Mouse (Mus musculus) testis, adult 10 weeks (tissue): ENCODE measurements around the gene Krtcap2. TPM values are rescaled to one million over a fixed set of nuclear protein-coding genes. Genes with fewer than 3 reads are reported as not detected.

ENCODE experiments used
- polyA plus RNA-seq: library from polyadenylated mRNA; stranded (reverse); fragments of 350-450 nt; fragmentation: Illumina TruSeq; extraction: RNeasy Lipid Tissue Mini Kit (QIAGEN cat#74804); gene quantifications from one replicate; pipeline ENCODE4 v1.2.3, GENCODE M21; 2014; ENCODE audit warnings: low read depth, low replicate concordance

Krtcap2 gene
- polyA plus RNA-seq = 13.6 TPM

GRCm38 (mm10) chr3:89245688-89246171 lies at the start of gene Krtcap2:
Krtcap2 (plus strand) TSS chr3:89245966.

GRCm38 (mm10) chr3:89202253-89203141 lies 43.3 kb upstream of the Krtcap2 start, which contains the start of gene Gba:
Gba (plus strand) TSS chr3:89202928.

GRCm38 (mm10) chr3:89214681-89215411 lies 30.9 kb upstream of the Krtcap2 start, which contains the start of gene Thbs3:
Thbs3 (plus strand) TSS chr3:89215180.

GRCm38 (mm10) chr3:89226900-89227299 lies 18.9 kb upstream of the Krtcap2 start, which contains the start of gene Mtx1:
Mtx1 (minus strand) TSS chr3:89227088.

GRCm38 (mm10) chr3:89228836-89229235 lies 16.9 kb upstream of the Krtcap2 start, which contains the start of gene Muc1:
Muc1 (plus strand) TSS chr3:89229057.

GRCm38 (mm10) chr3:89246261-89247100 lies 715 bp downstream of the Krtcap2 start, which contains the start of gene Trim46:
Trim46 (minus strand) TSS chr3:89246309.

GRCm38 (mm10) chr3:89259076-89259475 lies 13.3 kb downstream of the Krtcap2 start, which contains the start of gene Dpm3:
Dpm3 (plus strand) TSS chr3:89259358.

GRCm38 (mm10) chr3:89270051-89270755 lies 24.4 kb downstream of the Krtcap2 start, which contains the start of gene Slc50a1:
Slc50a1 (minus strand) TSS chr3:89270570.

GRCm38 (mm10) chr3:89280606-89281511 lies 35.1 kb downstream of the Krtcap2 start, which contains the start of gene Efna1:
Efna1 (minus strand) TSS chr3:89281142.

Other genes with a start within 250 kb of the Krtcap2 start
- 0.76 TPM for gene Rusc1, start 152.7 kb upstream of the Krtcap2 start, polyA plus RNA-seq
- not detected for gene Gm43738, start 144.9 kb upstream of the Krtcap2 start, polyA plus RNA-seq
- 22.2 TPM for gene Fdps, start 144.0 kb upstream of the Krtcap2 start, polyA plus RNA-seq
- not detected for gene Pklr, start 109.8 kb upstream of the Krtcap2 start, polyA plus RNA-seq
- gene Hcn3, start 85.8 kb upstream of the Krtcap2 start, polyA plus RNA-seq = 0.08 TPM
- gene Clk2, start 81.2 kb upstream of the Krtcap2 start, polyA plus RNA-seq = 13.5 TPM
- gene Scamp3, start 68.5 kb upstream of the Krtcap2 start, polyA plus RNA-seq = 8.3 TPM
- gene Fam189b, start 62.8 kb upstream of the Krtcap2 start, polyA plus RNA-seq = not detected
- gene Gba, start 43.0 kb upstream of the Krtcap2 start, polyA plus RNA-seq = 4.8 TPM
- gene Thbs3, start 30.8 kb upstream of the Krtcap2 start, polyA plus RNA-seq = 3.4 TPM
- gene Mtx1, start 18.9 kb upstream of the Krtcap2 start, polyA plus RNA-seq = 187 TPM
- 11.6 TPM for gene Muc1, start 16.9 kb upstream of the Krtcap2 start, polyA plus RNA-seq
- 0.98 TPM for gene Trim46, start 343 bp downstream of the Krtcap2 start, polyA plus RNA-seq
- gene Dpm3, start 13.4 kb downstream of the Krtcap2 start, polyA plus RNA-seq = not detected
- gene Slc50a1, start 24.6 kb downstream of the Krtcap2 start, polyA plus RNA-seq = 1.1 TPM
- not detected for gene Efna1, start 35.2 kb downstream of the Krtcap2 start, polyA plus RNA-seq
- gene Efna3, start 77.0 kb downstream of the Krtcap2 start, polyA plus RNA-seq = 0.11 TPM
- not detected for gene Efna4, start 92.1 kb downstream of the Krtcap2 start, polyA plus RNA-seq
- 3.3 TPM for gene Adam15, start 104.0 kb downstream of the Krtcap2 start, polyA plus RNA-seq
- gene Dcst2, start 116.0 kb downstream of the Krtcap2 start, polyA plus RNA-seq = 6.5 TPM
- gene Dcst1, start 119.3 kb downstream of the Krtcap2 start, polyA plus RNA-seq = 25.0 TPM
- 0.24 TPM for gene Zbtb7b, start 148.8 kb downstream of the Krtcap2 start, polyA plus RNA-seq
- gene Lenep, start 156.8 kb downstream of the Krtcap2 start, polyA plus RNA-seq = 0.34 TPM
- gene Flad1, start 165.9 kb downstream of the Krtcap2 start, polyA plus RNA-seq = 1.8 TPM
- gene Cks1b, start 172.4 kb downstream of the Krtcap2 start, polyA plus RNA-seq = 4.7 TPM
- 6.5 TPM for gene Shc1, start 172.5 kb downstream of the Krtcap2 start, polyA plus RNA-seq
- gene Pygo2, start 184.2 kb downstream of the Krtcap2 start, polyA plus RNA-seq = 5.7 TPM
- gene Pbxip1, start 190.7 kb downstream of the Krtcap2 start, polyA plus RNA-seq = 2.1 TPM
- gene Pmvk, start 208.6 kb downstream of the Krtcap2 start, polyA plus RNA-seq = 1.1 TPM